Mouse (Mus musculus) forebrain, embryonic 13.5 days (tissue): ENCODE data around the gene Paxx. TPM values are rescaled to one million over a fixed set of nuclear protein-coding genes. Genes with fewer than 3 reads are reported as not detected.

Source experiments
- ATAC-seq: fragments of 200-750 bp; cut with Nextera tagmentation; 2 replicates; pipeline ENCODE4 v1.8.0; 2017
- H3K27ac ChIP-seq: fragments of 300-500 bp; sonication (generic); 2 replicates; pipeline ENCODE4 v1.5.1; 2015; ENCODE audit warnings: inconsistent platforms, mild to moderate bottlenecking, moderate library complexity
- H3K27me3 ChIP-seq: fragments of 300-500 bp; sonication (generic); 2 replicates; pipeline ENCODE4 v1.6.1; 2015; ENCODE audit warnings: mild to moderate bottlenecking, inconsistent platforms
- H3K36me3 ChIP-seq: fragments of 300-500 bp; sonication (generic); 2 replicates; pipeline ENCODE4 v1.6.1; 2015; ENCODE audit warnings: mild to moderate bottlenecking, inconsistent platforms; ENCODE audit not compliant: poor library complexity, severe bottlenecking
- H3K4me1 ChIP-seq: fragments of 300-500 bp; sonication (generic); 2 replicates; pipeline ENCODE4 v1.6.1; 2015; ENCODE audit warnings: inconsistent platforms
- H3K4me2 ChIP-seq: fragments of 300-500 bp; sonication (generic); 2 replicates; pipeline ENCODE4 v1.6.1; 2015; ENCODE audit warnings: inconsistent platforms, mild to moderate bottlenecking, moderate library complexity
- H3K4me3 ChIP-seq: fragments of 300-500 bp; sonication (generic); 2 replicates; pipeline ENCODE4 v1.5.1; 2015; ENCODE audit warnings: mild to moderate bottlenecking, inconsistent platforms
- H3K9ac ChIP-seq: fragments of 300-500 bp; sonication (generic); 2 replicates; pipeline ENCODE4 v1.6.1; 2015; ENCODE audit warnings: mild to moderate bottlenecking, inconsistent platforms
- H3K9me3 ChIP-seq: fragments of 300-500 bp; sonication (generic); replicated peaks from 2 replicates; pipeline ENCODE4 v1.6.1; 2016; ENCODE audit warnings: inconsistent platforms
- WGBS: fragments of 180-500 bp; shearing (Covaris S2); methylation state at CpG from one replicate; pipeline ENCODE4 v1.1.7; 2015; 5-methylcytosine and 5-hydroxymethylcytosine counted together
- polyA plus RNA-seq: library from polyadenylated mRNA; unstranded; fragments of >200 nt; fragmentation: Nextera tagmentation; extraction: Ambion mirVana; gene quantifications from 2 replicates; pipeline ENCODE4 v1.2.1, GENCODE M21; 2015

Gene Paxx
- 62.0 and 65.9 TPM in 2 replicates for polyA plus RNA-seq

- WGBS: under 1% methylated on average over 48 of the region's 48 CpGs
- peak; percentile 92 for ATAC-seq
Measured at GRCm38 (mm10) chr2:25460551-25461309, at the start of gene Paxx. Paxx (minus strand) TSS chr2:25461094.

GRCm38 (mm10) chr2:25509912-25510311, 49.0 kb upstream of the Paxx start:
- WGBS: 72% methylated on average over 3 of the region's 3 CpGs
- Histone ChIP-seq H3K9me3 (no peaks in the 10 kb centered on the region), H3K36me3 (peaks cover 15% of the 10 kb centered on the region), H3K9ac (no peak overlapping the region), H3K4me3 (no peak overlapping the region), H3K4me1 (no peaks in the 10 kb centered on the region), H3K27ac (no peak overlapping the region), H3K4me2 (no peak overlapping the region), H3K27me3 (no peaks in the 10 kb centered on the region)
- no peak for ATAC-seq

More at GRCm38 (mm10) chr2:25460551-25461309, at the start of gene Paxx:
- Histone ChIP-seq H3K4me3 (peak within 1 kb of the TSS; percentile 69), H3K27ac (peak within 1 kb of the TSS; percentile 97), H3K9me3 (no peaks in the 10 kb centered on the region), H3K4me1 (peaks cover 26% of the 10 kb centered on the region), H3K36me3 (peaks cover 19% of the 10 kb centered on the region), H3K9ac (peak within 1 kb of the TSS; percentile 83), H3K4me2 (peak within 1 kb of the TSS; percentile 67), H3K27me3 (no peaks in the 10 kb centered on the region)

DNA sequence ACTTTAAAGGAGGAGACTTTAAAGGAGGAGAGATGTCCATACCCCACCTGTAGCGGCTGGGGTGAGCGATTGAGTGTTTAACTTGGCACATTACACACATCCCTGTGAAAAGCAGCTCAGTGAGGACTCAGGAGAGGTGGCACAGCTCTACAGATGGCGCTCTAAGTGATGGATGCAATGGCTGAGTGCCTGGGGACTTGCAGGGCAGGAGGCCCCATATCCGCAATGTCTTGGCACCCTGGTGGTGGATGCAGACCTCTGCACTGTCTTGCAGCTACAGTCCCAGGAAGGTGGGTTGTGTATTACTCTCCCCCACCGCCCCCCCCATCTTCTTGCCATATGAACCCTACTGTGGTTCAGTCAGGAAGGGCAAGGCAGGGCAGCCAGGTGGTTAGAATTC, 46.1 kb upstream of the Paxx start:
- 38% methylated on average over 5 of the region's 5 CpGs for WGBS
- Histone ChIP-seq H3K4me3 (no peak overlapping the region), H3K4me1 (peaks cover 6% of the 10 kb centered on the region), H3K9ac (0 out of 2 replicates have a peak overlapping the region, but pooled peaks have one; percentile 8), H3K4me2 (no peak overlapping the region), H3K27me3 (no peaks in the 10 kb centered on the region), H3K27ac (no peak overlapping the region), H3K36me3 (peaks cover 42% of the 10 kb centered on the region), H3K9me3 (no peaks in the 10 kb centered on the region)
- no peak; the same call in 1 of the 2 replicates for ATAC-seq

GRCm38 (mm10) chr2:25505860-25506259, 45.0 kb upstream of the Paxx start:
- no peaks in the 10 kb centered on the region for H3K27me3 ChIP-seq
- 96% methylated on average over 4 of the region's 4 CpGs for WGBS
- no peaks in the 10 kb centered on the region for H3K9me3 ChIP-seq
- no peak overlapping the region for H3K4me2 ChIP-seq
- H3K4me1 ChIP-seq: peaks cover 15% of the 10 kb centered on the region
- no peak for ATAC-seq
- no peak overlapping the region for H3K4me3 ChIP-seq
- no peak overlapping the region for H3K27ac ChIP-seq
- peaks cover 42% of the 10 kb centered on the region for H3K36me3 ChIP-seq
- no peak overlapping the region for H3K9ac ChIP-seq

GRCm38 (mm10) chr2:25505000-25505399, 44.1 kb upstream of the Paxx start:
- no peak overlapping the region for H3K27ac ChIP-seq
- peaks cover 19% of the 10 kb centered on the region for H3K4me1 ChIP-seq
- H3K9ac ChIP-seq: no peak overlapping the region
- H3K4me2 ChIP-seq: no peak overlapping the region
- no peak for ATAC-seq
- no peak overlapping the region for H3K4me3 ChIP-seq
- H3K27me3 ChIP-seq: no peaks in the 10 kb centered on the region
- WGBS: 83% methylated on average over 1 of the region's 1 CpGs
- no peaks in the 10 kb centered on the region for H3K9me3 ChIP-seq
- H3K36me3 ChIP-seq: peaks cover 42% of the 10 kb centered on the region

GRCm38 (mm10) chr2:25504538-25504937, 43.6 kb upstream of the Paxx start:
- H3K27me3 ChIP-seq: no peaks in the 10 kb centered on the region
- H3K4me2 ChIP-seq: no peak overlapping the region
- H3K9me3 ChIP-seq: no peaks in the 10 kb centered on the region
- no peak overlapping the region for H3K27ac ChIP-seq
- no peak for ATAC-seq
- peaks cover 42% of the 10 kb centered on the region for H3K36me3 ChIP-seq
- WGBS: 93% methylated on average over 19 of the region's 19 CpGs
- H3K4me3 ChIP-seq: no peak overlapping the region
- peaks cover 21% of the 10 kb centered on the region for H3K4me1 ChIP-seq
- no peak overlapping the region for H3K9ac ChIP-seq

- Histone ChIP-seq H3K4me1 (peaks cover 21% of the 10 kb centered on the region), H3K9ac (no peak overlapping the region), H3K9me3 (no peaks in the 10 kb centered on the region), H3K4me2 (no peak overlapping the region), H3K27ac (no peak overlapping the region), H3K27me3 (no peaks in the 10 kb centered on the region), H3K4me3 (no peak overlapping the region), H3K36me3 (peaks cover 42% of the 10 kb centered on the region)
- no peak for ATAC-seq
- 81% methylated on average over 3 of the region's 3 CpGs for WGBS
Measured at GRCm38 (mm10) chr2:25502726-25503125, 41.8 kb upstream of the Paxx start.

- Histone ChIP-seq H3K4me3 (peak within 1 kb of the TSS; percentile 93), H3K9me3 (no peaks in the 10 kb centered on the region), H3K4me1 (peaks cover 21% of the 10 kb centered on the region), H3K27me3 (no peaks in the 10 kb centered on the region), H3K36me3 (peaks cover 42% of the 10 kb centered on the region), H3K9ac (peak within 1 kb of the TSS; percentile 97), H3K4me2 (peak within 1 kb of the TSS; percentile 98), H3K27ac (peak within 1 kb of the TSS; percentile 74)
- no peak for ATAC-seq
- WGBS: 78% methylated on average over 20 of the region's 20 CpGs
Measured at GRCm38 (mm10) chr2:25501593-25502486, 40.9 kb upstream of the Paxx start, which contains the start of gene C8g. C8g (minus strand) TSS chr2:25501719.

GRCm38 (mm10) chr2:25500576-25501405, 39.9 kb upstream of the Paxx start, which contains the start of gene Fbxw5:
Fbxw5 (plus strand) TSS chr2:25500750.
- Histone ChIP-seq H3K9ac (peak within 1 kb of the TSS; percentile 97), H3K36me3 (peaks cover 36% of the 10 kb centered on the region), H3K9me3 (no peaks in the 10 kb centered on the region), H3K27ac (peak within 1 kb of the TSS; percentile 74), H3K4me1 (peaks cover 21% of the 10 kb centered on the region), H3K27me3 (no peaks in the 10 kb centered on the region), H3K4me2 (peak within 1 kb of the TSS; percentile 98), H3K4me3 (peak within 1 kb of the TSS; percentile 93)
- 2% methylated on average over 39 of the region's 44 CpGs for WGBS
- ATAC-seq: peak; percentile 91

DNA sequence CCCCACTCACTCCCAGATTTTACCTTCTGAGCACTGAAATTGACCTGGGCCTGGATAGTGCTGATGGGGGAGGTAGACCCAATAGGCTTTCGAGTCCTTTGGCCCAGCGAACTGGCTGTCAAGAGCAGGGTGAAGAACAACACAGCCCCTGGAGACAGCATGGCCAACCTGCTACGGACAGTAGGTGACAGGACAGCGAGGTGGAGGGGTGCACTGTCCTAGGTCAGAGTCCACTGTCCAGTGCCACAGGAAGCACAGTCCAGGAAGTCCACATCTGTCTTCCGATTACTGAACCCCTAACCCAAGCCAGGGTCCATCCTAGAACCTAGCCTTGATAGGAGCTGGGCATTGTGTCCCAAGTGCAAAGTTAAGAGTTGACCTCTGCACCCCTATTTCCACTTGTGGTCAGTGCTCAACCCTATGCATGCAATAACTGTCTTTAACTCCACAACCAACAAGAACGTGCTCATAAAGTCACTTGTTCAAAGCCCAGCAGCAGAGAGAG, 39.2 kb upstream of the Paxx start:
- H3K9me3 ChIP-seq: no peaks in the 10 kb centered on the region
- WGBS: 72% methylated on average over 6 of the region's 6 CpGs
- H3K9ac ChIP-seq: peak overlapping the region; percentile 63
- H3K4me3 ChIP-seq: peak overlapping the region; percentile 93
- H3K27me3 ChIP-seq: no peaks in the 10 kb centered on the region
- peak overlapping the region; percentile 10; the same call in 1 of the 2 replicates for H3K27ac ChIP-seq
- peak; percentile 31; the same call in 1 of the 2 replicates for ATAC-seq
- H3K4me2 ChIP-seq: peak overlapping the region; percentile 98
- peaks cover 29% of the 10 kb centered on the region for H3K36me3 ChIP-seq
- H3K4me1 ChIP-seq: peaks cover 21% of the 10 kb centered on the region
